Mouse (Mus musculus) intestine, embryonic 14.5 days (tissue): ENCODE data around the gene Phactr2. TPM values are rescaled to one million over a fixed set of nuclear protein-coding genes. Genes with fewer than 3 reads are reported as not detected.

Source experiments
- ATAC-seq: fragments of 200-750 bp; cut with Nextera tagmentation; replicated peaks from 2 replicates; pipeline ENCODE4 v1.8.0; 2017; ENCODE audit warnings: low read depth, moderate number of reproducible peaks, moderate TSS enrichment, moderate library complexity; ENCODE audit not compliant: low FRiP score, low TSS enrichment
- DNase-seq: peaks from one replicate; pipeline ENCODE4 v3.0.0-alpha.2; 2018; ENCODE audit warnings: low spot score
- H3K27ac ChIP-seq: fragments of 300-500 bp; sonication (generic); 2 replicates; pipeline ENCODE4 v1.5.1; 2014; ENCODE audit warnings: low read depth, mild to moderate bottlenecking, control low read depth
- H3K27me3 ChIP-seq: fragments of 300-500 bp; sonication (generic); replicated peaks from 2 replicates; pipeline ENCODE4 v1.6.1; 2014; ENCODE audit warnings: low read length, control low read depth; ENCODE audit not compliant: control insufficient read depth, insufficient read depth
- H3K36me3 ChIP-seq: fragments of 300-500 bp; sonication (generic); 2 replicates; pipeline ENCODE4 v1.6.1; 2014; ENCODE audit warnings: low read length, control low read depth; ENCODE audit not compliant: control insufficient read depth, insufficient read depth
- H3K4me1 ChIP-seq: fragments of 300-500 bp; sonication (generic); replicated peaks from 2 replicates; pipeline ENCODE4 v1.6.1; 2014; ENCODE audit warnings: low read length, control low read depth, mixed read lengths; ENCODE audit not compliant: control insufficient read depth, insufficient read depth
- H3K4me2 ChIP-seq: fragments of 300-500 bp; sonication (generic); 2 replicates; pipeline ENCODE4 v1.6.1; 2014; ENCODE audit warnings: low read length
- H3K4me3 ChIP-seq: fragments of 300-500 bp; sonication (generic); 2 replicates; pipeline ENCODE4 v1.5.1; 2014; ENCODE audit warnings: low read depth, low read length, control low read depth, mixed read lengths
- H3K9ac ChIP-seq: fragments of 300-500 bp; sonication (generic); 2 replicates; pipeline ENCODE4 v1.6.1; 2014; ENCODE audit warnings: mild to moderate bottlenecking, low read length
- H3K9me3 ChIP-seq: fragments of 300-500 bp; sonication (generic); 2 replicates; pipeline ENCODE4 v1.6.1; 2016; ENCODE audit warnings: low read length, control low read depth; ENCODE audit not compliant: control insufficient read depth
- WGBS: fragments of 180-500 bp; shearing (Covaris S2); extraction: QIAGEN DNeasy Blood & Tissue Kit; methylation state at CpG from one replicate; pipeline ENCODE4 v1.1.7; 2014; 5-methylcytosine and 5-hydroxymethylcytosine counted together
- polyA plus RNA-seq: library from polyadenylated mRNA; unstranded; fragments of >200 nt; fragmentation: Nextera tagmentation; extraction: Ambion mirVana; gene quantifications from 2 replicates; pipeline ENCODE4 v1.2.1, GENCODE M21; 2014

Gene Phactr2
- polyA plus RNA-seq, 1 experiment from 2014 or later = 26.7 TPM

- ATAC-seq (no peak), DNase-seq (no peak)
- Histone ChIP-seq H3K4me3 (no peak overlapping the region), H3K9me3 (no peaks in the 10 kb centered on the region), H3K4me1 (peaks cover 10% of the 10 kb centered on the region; the same call in 1 of the 2 replicates), H3K27ac (peak overlapping the region; percentile 45; the same call in 1 of the 2 replicates), H3K27me3 (no peaks in the 10 kb centered on the region), H3K36me3 (no peaks in the 10 kb centered on the region), H3K9ac (no peak overlapping the region), H3K4me2 (no peak overlapping the region)
- WGBS = 72% methylated on average over 6 of the region's 6 CpGs
Measured at GRCm38 (mm10) chr10:13300601-13301000, 173.6 kb downstream of the Phactr2 start.

GRCm38 (mm10) chr10:13300196-13300595 lies 174.0 kb downstream of the Phactr2 start:
- H3K27me3 ChIP-seq = no peaks in the 10 kb centered on the region
- H3K9ac ChIP-seq = no peak overlapping the region
- H3K27ac ChIP-seq = 0 out of 2 replicates have a peak overlapping the region, but pooled peaks have one; percentile 45
- DNase-seq = no peak
- 81% methylated on average over 6 of the region's 6 CpGs for WGBS
- peaks cover 10% of the 10 kb centered on the region; the same call in 1 of the 2 replicates for H3K4me1 ChIP-seq
- no peak overlapping the region for H3K4me3 ChIP-seq
- H3K36me3 ChIP-seq = no peaks in the 10 kb centered on the region
- no peak for ATAC-seq
- no peak overlapping the region for H3K4me2 ChIP-seq
- no peaks in the 10 kb centered on the region for H3K9me3 ChIP-seq

GRCm38 (mm10) chr10:13294886-13295285 lies 179.3 kb downstream of the Phactr2 start:
- Histone ChIP-seq H3K9me3 (no peaks in the 10 kb centered on the region), H3K4me3 (no peak overlapping the region), H3K9ac (no peak overlapping the region), H3K4me2 (no peak overlapping the region), H3K36me3 (0 out of 2 replicates have a peak, but pooled peaks cover under 1% of the 10 kb centered on the region), H3K4me1 (no peaks in the 10 kb centered on the region), H3K27ac (no peak overlapping the region), H3K27me3 (no peaks in the 10 kb centered on the region)
- ATAC-seq (no peak), DNase-seq (no peak)
- 89% methylated on average over 2 of the region's 2 CpGs for WGBS

- Histone ChIP-seq H3K4me2 (no peak overlapping the region), H3K9ac (no peak overlapping the region), H3K36me3 (peaks cover 8% of the 10 kb centered on the region; the same call in 1 of the 2 replicates), H3K4me1 (no peaks in the 10 kb centered on the region), H3K4me3 (no peak overlapping the region), H3K9me3 (no peaks in the 10 kb centered on the region), H3K27me3 (no peaks in the 10 kb centered on the region), H3K27ac (no peak overlapping the region)
- no peak for DNase-seq
- ATAC-seq = no peak
- 68% methylated on average over 2 of the region's 2 CpGs for WGBS
Measured at GRCm38 (mm10) chr10:13292026-13292425, 182.2 kb downstream of the Phactr2 start.

GRCm38 (mm10) chr10:13289252-13289961 lies 184.8 kb downstream of the Phactr2 start:
- H3K4me3 ChIP-seq = no peak overlapping the region
- H3K4me2 ChIP-seq = no peak overlapping the region
- no peak for DNase-seq
- H3K9ac ChIP-seq = no peak overlapping the region
- 86% methylated on average over 8 of the region's 8 CpGs for WGBS
- H3K9me3 ChIP-seq = no peaks in the 10 kb centered on the region
- no peaks in the 10 kb centered on the region for H3K4me1 ChIP-seq
- ATAC-seq = no peak
- no peak overlapping the region for H3K27ac ChIP-seq
- H3K27me3 ChIP-seq = no peaks in the 10 kb centered on the region
- peaks cover 8% of the 10 kb centered on the region; the same call in 1 of the 2 replicates for H3K36me3 ChIP-seq

- 96% methylated on average over 5 of the region's 5 CpGs for WGBS
- Histone ChIP-seq H3K4me2 (no peak overlapping the region), H3K4me1 (no peaks in the 10 kb centered on the region), H3K27me3 (no peaks in the 10 kb centered on the region), H3K36me3 (peaks cover 8% of the 10 kb centered on the region; the same call in 1 of the 2 replicates), H3K9me3 (no peaks in the 10 kb centered on the region), H3K9ac (no peak overlapping the region), H3K27ac (no peak overlapping the region), H3K4me3 (no peak overlapping the region)
- ATAC-seq (no peak), DNase-seq (no peak)
Measured at GRCm38 (mm10) chr10:13288296-13288695, 185.9 kb downstream of the Phactr2 start.

GRCm38 (mm10) chr10:13283441-13283840 lies 190.8 kb downstream of the Phactr2 start:
- Histone ChIP-seq H3K4me2 (no peak overlapping the region), H3K9ac (no peak overlapping the region), H3K4me3 (no peak overlapping the region), H3K27ac (no peak overlapping the region), H3K36me3 (no peaks in the 10 kb centered on the region), H3K27me3 (no peaks in the 10 kb centered on the region), H3K9me3 (no peaks in the 10 kb centered on the region), H3K4me1 (no peaks in the 10 kb centered on the region)
- ATAC-seq (no peak), DNase-seq (no peak)
- WGBS = 80% methylated on average over 4 of the region's 4 CpGs

- H3K4me2 ChIP-seq = no peak overlapping the region
- 57% methylated on average over 6 of the region's 6 CpGs for WGBS
- H3K36me3 ChIP-seq = no peaks in the 10 kb centered on the region
- no peaks in the 10 kb centered on the region for H3K9me3 ChIP-seq
- no peak overlapping the region for H3K9ac ChIP-seq
- H3K27me3 ChIP-seq = no peaks in the 10 kb centered on the region
- DNase-seq = no peak
- no peaks in the 10 kb centered on the region for H3K4me1 ChIP-seq
- no peak overlapping the region for H3K27ac ChIP-seq
- no peak overlapping the region for H3K4me3 ChIP-seq
- no peak for ATAC-seq
Measured at GRCm38 (mm10) chr10:13280298-13280853, 193.8 kb downstream of the Phactr2 start.

- Histone ChIP-seq H3K9ac (no peak overlapping the region), H3K36me3 (no peaks in the 10 kb centered on the region), H3K4me1 (no peaks in the 10 kb centered on the region), H3K27me3 (no peaks in the 10 kb centered on the region), H3K9me3 (no peaks in the 10 kb centered on the region), H3K27ac (no peak overlapping the region), H3K4me3 (no peak overlapping the region), H3K4me2 (no peak overlapping the region)
- WGBS = 86% methylated on average over 5 of the region's 5 CpGs
- ATAC-seq (no peak), DNase-seq (no peak)
Measured at GRCm38 (mm10) chr10:13276298-13276697, 197.9 kb downstream of the Phactr2 start.
